Mouse (Mus musculus) gastrocnemius, postnatal 36 days (tissue): ENCODE data around the gene Pirt. TPM values are rescaled to one million over a fixed set of nuclear protein-coding genes. Genes with fewer than 3 reads are reported as not detected.

Source experiments
- DNase-seq, 2 experiments: peaks; one replicate each; pipeline ENCODE4 v3.0.0; 2022
- intact Hi-C: fragments of 180-260 bp; cut with DNase I; formaldehyde crosslinking; loops from one replicate; pipeline ENCODE4 v1.15.1; 2025
- total RNA-seq, 2 experiments: library from RNA; stranded (reverse); gene quantifications; 2 replicates each; pipeline ENCODE4 v1.2.3; 2021

The Pirt gene
- total RNA-seq, 2 experiments from 2014 or later: 0.13 TPM; not detected in 1

- intact Hi-C loops: no loop called here
- DNase-seq: no peak
Observed at GRCm38 (mm10) chr11:66942011-66942410, 30.2 kb downstream of the Pirt start.

- intact Hi-C loops: no loop called here
- DNase-seq: no peak
Observed at GRCm38 (mm10) chr11:66945224-66945767, 33.5 kb downstream of the Pirt start.

GRCm38 (mm10) chr11:66946521-66946920 lies 34.7 kb downstream of the Pirt start:
- DNase-seq: no peak
- intact Hi-C loops: no loop called here

GRCm38 (mm10) chr11:66946922-66947321 lies 35.1 kb downstream of the Pirt start:
- no peak for DNase-seq
- intact Hi-C loops: no loop called here

GRCm38 (mm10) chr11:66956303-66956702 lies 44.5 kb downstream of the Pirt start, which contains the start of gene Tmem238l:
Gene Tmem238l, plus strand, starts transcription at chr11:66956638.
- intact Hi-C loops: no loop called here
- no peak for DNase-seq

- DNase-seq: no peak
- intact Hi-C loops: no loop called here
Observed at GRCm38 (mm10) chr11:66960797-66961196, 49.0 kb downstream of the Pirt start.

GRCm38 (mm10) chr11:66961447-66962176 lies 49.8 kb downstream of the Pirt start:
- intact Hi-C loops: no loop called here

GRCm38 (mm10) chr11:66963462-66963861 lies 51.7 kb downstream of the Pirt start:
- intact Hi-C loops: no loop called here
- no peak for DNase-seq

More at GRCm38 (mm10) chr11:66961447-66962176, 49.8 kb downstream of the Pirt start:
- DNase-seq: no peak

- intact Hi-C loops: no loop called here
- DNase-seq: no peak
Observed at GRCm38 (mm10) chr11:66966500-66967116, 54.8 kb downstream of the Pirt start.

- intact Hi-C loops: no loop called here
- no peak for DNase-seq
Observed at GRCm38 (mm10) chr11:66968575-66968974, 56.8 kb downstream of the Pirt start.

GRCm38 (mm10) chr11:66973507-66973906 lies 61.7 kb downstream of the Pirt start:
- intact Hi-C loops: no loop called here

GRCm38 (mm10) chr11:66975606-66976330 lies 64.0 kb downstream of the Pirt start:
- no peak for DNase-seq
- intact Hi-C loops: no loop called here

More at GRCm38 (mm10) chr11:66973507-66973906, 61.7 kb downstream of the Pirt start:
- DNase-seq: no peak

Other genes with a start within 250 kb of the Pirt start
- gene Tmem238l, start 44.7 kb downstream of the Pirt start, total RNA-seq: not detected
- under 1 TPM; 0.49 to 0.64 TPM for gene Tmem220, start 113.2 kb downstream of the Pirt start, total RNA-seq
- 1 to 10 TPM; 6.5 to 8.2 TPM for gene Adprm, start 140.6 kb downstream of the Pirt start, total RNA-seq
- gene Sco1, start 140.7 kb downstream of the Pirt start, total RNA-seq: 1 to 10 TPM; 6.6 to 6.7 TPM
- 10 to 100 TPM in 1 of 2 experiments, 1 to 10 TPM in 1; 7.7 to 11.8 TPM for gene Myh3, start 166.3 kb downstream of the Pirt start, total RNA-seq